Mouse (Mus musculus) layer of hippocampus, postnatal 14 days (tissue): Measurements from ENCODE around the gene Rab5a. TPM values are rescaled to one million over a fixed set of nuclear protein-coding genes. Genes with fewer than 3 reads are reported as not detected.
A peak's percentile ranks its signal among the peaks of the same experiment; 100 is the strongest.

ENCODE experiments used
- DNase-seq, 2 experiments: peaks; one replicate each; pipeline ENCODE4 v3.0.0; 2021 to 2022; ENCODE audit warnings: low spot score in 2 of 2, mixed read lengths in 1 of 2
- total RNA-seq, 2 experiments: library from RNA; stranded (reverse); gene quantifications; 2 replicates each; pipeline ENCODE4 v1.2.3; 2021

The Rab5a gene
- total RNA-seq, 2 experiments from 2014 or later, result 115 to 128 TPM

DNA sequence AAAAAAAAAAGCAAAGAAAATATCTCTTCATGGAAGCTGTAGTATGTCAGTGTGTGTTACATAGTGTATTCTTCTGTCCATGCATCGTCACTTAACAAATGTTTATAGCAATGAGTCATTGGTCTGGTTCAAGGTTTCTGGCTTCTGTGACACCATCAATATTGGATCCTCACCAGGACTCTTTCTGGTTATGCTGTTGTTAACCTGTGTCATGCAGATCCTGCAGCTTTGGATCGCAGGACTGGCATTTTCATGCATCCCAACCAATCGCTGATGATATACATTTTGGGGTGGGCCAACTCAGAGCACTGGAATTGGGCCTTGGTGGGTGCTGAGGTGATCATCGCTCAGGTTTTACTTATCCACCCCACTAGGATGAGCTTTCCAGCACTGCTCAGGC is 63.5 kb downstream of the Rab5a start:
- DNase-seq, result no peak

DNA sequence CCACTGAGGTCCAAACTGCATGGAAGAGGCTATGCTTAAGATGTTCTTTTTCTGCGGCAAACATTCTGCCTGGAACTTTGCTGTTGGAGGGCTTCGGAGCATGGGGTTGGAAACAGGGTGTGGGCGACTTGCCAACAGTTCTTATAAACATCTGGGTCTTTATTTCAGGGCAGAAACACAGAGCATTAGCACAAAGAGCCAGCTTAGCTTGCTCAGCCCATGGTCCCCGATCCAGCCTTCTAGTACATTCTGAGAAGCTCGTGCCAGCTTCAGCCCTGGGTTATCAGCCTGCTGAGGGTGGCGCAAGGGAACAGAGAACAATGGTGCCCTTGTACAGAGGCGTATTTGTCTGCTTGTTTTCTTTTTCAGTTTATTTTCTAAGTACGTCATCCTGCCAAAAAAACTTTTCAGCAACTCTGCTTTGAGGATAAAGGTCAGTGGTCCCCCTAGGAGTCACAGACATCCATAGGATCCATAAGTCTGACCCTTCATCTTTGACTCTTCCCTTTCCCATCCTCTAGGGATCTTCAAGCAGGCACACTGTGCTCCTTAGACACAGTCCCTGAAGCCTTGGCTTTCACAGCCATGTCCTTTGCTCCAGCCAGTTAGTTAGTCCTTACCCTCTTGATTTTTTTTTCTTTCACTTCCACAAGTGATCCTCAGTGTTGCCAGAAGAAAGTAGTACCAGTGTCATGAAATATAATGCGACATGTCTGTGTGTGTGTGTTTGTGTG is 64.7 kb downstream of the Rab5a start:
- DNase-seq, result peak in 1 of 2 experiments; percentile 51

- DNase-seq, result no peak
These were observed 72.6 kb downstream of the Rab5a start for GRCm38 (mm10) chr17:53551306-53552299.

DNA sequence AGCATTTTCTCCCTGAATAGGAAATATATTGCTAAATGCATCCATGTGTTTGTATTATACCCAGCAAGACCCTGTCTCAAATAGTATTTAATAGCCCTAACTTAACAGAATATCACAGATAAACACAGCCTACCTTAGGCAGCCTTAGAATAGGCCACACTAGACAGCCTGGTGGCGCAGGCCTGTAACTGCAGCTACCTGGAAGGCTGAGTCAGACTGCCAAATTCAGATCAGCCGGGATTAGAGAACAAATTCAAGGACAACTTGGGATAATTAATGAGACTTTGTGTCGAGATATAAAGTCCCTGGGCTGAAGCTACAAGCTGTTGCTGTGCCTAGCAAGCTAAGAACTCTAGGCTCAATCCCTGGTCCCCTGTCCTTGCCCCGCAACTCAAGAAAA is 75.1 kb downstream of the Rab5a start:
- no peak for DNase-seq

- no peak for DNase-seq
These were observed 75.8 kb downstream of the Rab5a start for GRCm38 (mm10) chr17:53554813-53555212.

Other genes with a start within 250 kb of the Rab5a start
- gene Efhb, start 15.9 kb upstream of the Rab5a start, total RNA-seq, result under 1 TPM; 0.41 to 0.78 TPM
- not detected for gene Pp2d1, start 60.2 kb downstream of the Rab5a start, total RNA-seq
- gene Kat2b, start 87.6 kb downstream of the Rab5a start, total RNA-seq, result 10 to 100 TPM; 13.4 to 15.5 TPM
- under 1 TPM; 0.55 to 0.71 TPM for gene Sgo1, start 210.1 kb downstream of the Rab5a start, total RNA-seq